Mouse (Mus musculus) myocyte (in vitro differentiated cells): Measurements from ENCODE around the gene Gpr183. TPM values are rescaled to one million over a fixed set of nuclear protein-coding genes. Genes with fewer than 3 reads are reported as not detected.

ENCODE experiments used
- H3K27me3 ChIP-seq: one replicate; pipeline ENCODE4 v1.6.1; 2011; ENCODE audit not compliant: control insufficient read depth, insufficient read depth, insufficient read length
- H3K36me3 ChIP-seq: one replicate; pipeline ENCODE4 v1.6.1; 2011; ENCODE audit not compliant: control insufficient read depth, insufficient read depth
- H3K4me2 ChIP-seq: one replicate; pipeline ENCODE4 v1.6.1; 2011; ENCODE audit warnings: low read depth, control low read depth
- H3K4me3 ChIP-seq: one replicate; pipeline ENCODE4 v1.5.1; 2011; ENCODE audit warnings: mild to moderate bottlenecking, control low read depth, moderate library complexity
- H3K79me2 ChIP-seq: one replicate; pipeline ENCODE4 v1.6.1; 2011; ENCODE audit not compliant: control insufficient read depth, insufficient read depth
- H3ac ChIP-seq: one replicate; pipeline ENCODE4 v1.6.1; 2011; ENCODE audit not compliant: control insufficient read depth, insufficient read length
- CEBPB ChIP-seq: IDR thresholded peaks from 2 replicates; pipeline ENCODE4 v1.6.1; 2011; ENCODE audit warnings: mild to moderate bottlenecking, moderate library complexity; ENCODE audit not compliant: poor library complexity, insufficient read depth, severe bottlenecking
- E2F4 ChIP-seq: IDR thresholded peaks from one replicate; pipeline ENCODE4 v1.6.1; 2011; ENCODE audit warnings: mild to moderate bottlenecking, control low read depth, moderate library complexity; ENCODE audit not compliant: insufficient read depth
- MAX ChIP-seq: IDR thresholded peaks from one replicate; pipeline ENCODE4 v1.6.1; 2011; ENCODE audit warnings: low read depth, mild to moderate bottlenecking, control low read depth
- MYOD1 ChIP-seq, 3 experiments: IDR thresholded peaks; one replicate each; pipeline ENCODE4 v1.6.1; 2011; ENCODE audit warnings: control low read depth in 2 of 3, low read depth in 2 of 3, mild to moderate bottlenecking in 2 of 3, moderate library complexity in 1 of 3; ENCODE audit not compliant: insufficient read length in 2 of 3, control insufficient read depth in 1 of 3
- MYOG ChIP-seq, 3 experiments: IDR thresholded peaks; one replicate each; pipeline ENCODE4 v1.6.1; 2011; ENCODE audit warnings: control low read depth in 2 of 3, low read depth in 2 of 3, mild to moderate bottlenecking in 2 of 3; ENCODE audit not compliant: insufficient read length in 2 of 3, control insufficient read depth in 1 of 3, insufficient read depth in 1 of 3
- POLR2A ChIP-seq: IDR thresholded peaks from one replicate; pipeline ENCODE4 v1.6.1; 2011; ENCODE audit warnings: low read depth, mild to moderate bottlenecking, control low read depth, moderate library complexity; ENCODE audit not compliant: insufficient read length
- POLR2AphosphoS2 ChIP-seq: IDR thresholded peaks from one replicate; pipeline ENCODE4 v1.6.1; 2011; ENCODE audit warnings: low read depth, control low read depth; ENCODE audit not compliant: insufficient read length
- REST ChIP-seq: IDR thresholded peaks from one replicate; pipeline ENCODE4 v1.6.1; 2011; ENCODE audit warnings: mild to moderate bottlenecking, control low read depth, moderate library complexity; ENCODE audit not compliant: insufficient read depth, insufficient read length
- SRF ChIP-seq: IDR thresholded peaks from one replicate; pipeline ENCODE4 v1.6.1; 2011; ENCODE audit warnings: low read depth; ENCODE audit not compliant: control insufficient read depth, insufficient read length
- TCF12 ChIP-seq: IDR thresholded peaks from one replicate; pipeline ENCODE4 v1.6.1; 2011; ENCODE audit warnings: mild to moderate bottlenecking, control low read depth; ENCODE audit not compliant: poor library complexity, insufficient read depth, severe bottlenecking
- TCF3 ChIP-seq: IDR thresholded peaks from one replicate; pipeline ENCODE4 v1.6.1; 2011; ENCODE audit warnings: low read depth, control low read depth; ENCODE audit not compliant: insufficient read length
- USF1 ChIP-seq: IDR thresholded peaks from one replicate; pipeline ENCODE4 v1.6.1; 2011; ENCODE audit warnings: low read depth, mild to moderate bottlenecking, control low read depth, moderate library complexity
- polyA plus RNA-seq: library from polyadenylated mRNA; unstranded; fragments of >200 nt; fragmentation: generic; extraction: Trizol; gene quantifications from one replicate; pipeline ENCODE4 v1.2.1, GENCODE M21; 2012; ENCODE audit warnings: missing spikeins

Gene Gpr183
- polyA plus RNA-seq, 1 experiment, result 0.02 TPM

DNA sequence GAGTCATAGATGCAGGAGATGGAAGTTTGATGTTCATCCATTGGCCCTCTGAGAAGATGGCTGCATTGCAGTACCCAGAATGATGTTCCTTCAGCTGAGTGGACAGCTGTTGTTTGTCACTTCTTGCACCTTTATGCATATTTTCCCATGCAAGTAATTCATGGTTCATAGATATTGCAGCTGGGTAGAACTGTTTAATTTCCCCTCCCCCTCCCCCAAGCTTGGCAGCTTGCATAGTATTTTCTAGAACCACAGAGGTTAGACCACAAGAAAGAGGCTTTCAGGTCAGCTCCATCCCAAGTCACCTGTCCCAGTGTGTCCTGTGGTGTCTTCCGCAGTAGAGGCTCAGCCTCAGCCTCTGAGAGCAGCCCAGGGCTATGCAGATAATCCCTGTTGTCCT, 5.4 kb upstream of the Gpr183 start:
- Histone ChIP-seq H3K36me3 (no peaks in the 10 kb centered on the region), H3K4me2 (no peak overlapping the region), H3K27me3 (no peaks in the 10 kb centered on the region), H3ac (no peak overlapping the region), H3K4me3 (no peak overlapping the region), H3K79me2 (no peaks in the 10 kb centered on the region)
- TF ChIP-seq TCF12 (no peak), E2F4 (no peak), POLR2A (no peak), CEBPB (no peak), TCF3 (no peak), USF1 (no peak), MAX (no peak), MYOG (IDR thresholded peaks at IDR 0.05; ENCODE audit: control insufficient read depth in 1 of 3, insufficient read depth in 1 of 3, insufficient read length in 2 of 3, low read depth in 2 of 3) (no peak), POLR2AphosphoS2 (no peak), SRF (no peak), REST (no peak), MYOD1 (IDR thresholded peaks at IDR 0.05; ENCODE audit: control insufficient read depth in 1 of 3, insufficient read length in 2 of 3, low read depth in 2 of 3) (no peak)

DNA sequence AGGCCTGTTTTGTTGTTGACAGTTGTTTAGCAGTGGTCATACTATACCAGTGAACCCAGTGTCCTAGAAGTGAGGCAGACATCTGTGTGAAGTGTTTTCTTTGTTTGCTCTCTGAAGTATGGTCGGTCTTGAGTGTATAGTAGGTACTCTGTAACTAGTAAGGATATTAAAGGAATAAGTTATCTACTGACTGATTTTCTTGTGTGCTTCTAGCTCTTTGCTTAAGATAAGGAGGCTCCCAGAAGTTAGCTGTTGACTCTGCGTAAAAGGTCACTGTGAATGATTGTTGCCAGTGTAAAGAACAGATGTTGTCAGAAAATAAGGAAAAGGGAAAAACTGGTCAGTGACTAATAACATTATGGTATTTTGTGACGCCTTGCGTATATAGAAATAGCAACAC, 2.1 kb upstream of the Gpr183 start:
- no peak overlapping the region for H3K4me3 ChIP-seq
- no peak overlapping the region for H3ac ChIP-seq
- H3K36me3 ChIP-seq, result no peaks in the 10 kb centered on the region
- H3K79me2 ChIP-seq, result no peaks in the 10 kb centered on the region
- H3K27me3 ChIP-seq, result no peaks in the 10 kb centered on the region
- no peak overlapping the region for H3K4me2 ChIP-seq
- TF ChIP-seq E2F4 (no peak), USF1 (no peak), MYOG (IDR thresholded peaks at IDR 0.05; ENCODE audit: control insufficient read depth in 1 of 3, insufficient read depth in 1 of 3, insufficient read length in 2 of 3, low read depth in 2 of 3) (no peak), TCF3 (no peak), TCF12 (no peak), SRF (no peak), MYOD1 (IDR thresholded peaks at IDR 0.05; ENCODE audit: control insufficient read depth in 1 of 3, insufficient read length in 2 of 3, low read depth in 2 of 3) (no peak)

DNA sequence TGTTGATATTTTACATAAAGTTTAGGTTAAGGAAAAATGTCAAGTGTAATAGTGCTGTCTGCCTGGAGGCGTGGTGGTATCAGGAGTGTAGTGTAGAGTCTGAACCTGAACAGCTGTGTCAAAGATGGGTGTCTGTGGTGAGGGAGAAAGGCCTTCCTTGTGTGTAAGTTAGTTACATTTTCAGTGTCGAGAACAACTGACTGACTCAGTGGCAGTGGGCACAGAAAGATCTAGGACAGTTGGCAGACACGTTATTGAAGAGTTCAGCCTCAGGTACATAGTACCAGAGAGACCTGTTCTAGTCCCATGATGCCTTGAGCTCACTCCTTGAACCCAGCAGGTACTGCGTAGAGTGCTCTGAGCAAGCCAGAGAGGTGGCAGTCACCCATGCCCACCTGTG, 466 bp upstream of the Gpr183 start:
- H3K4me2 ChIP-seq, result no peak overlapping the region
- no peak overlapping the region for H3K4me3 ChIP-seq
- TF ChIP-seq USF1, result no peak
- no peak for TF ChIP-seq MYOD1 (IDR thresholded peaks at IDR 0.05; ENCODE audit: control insufficient read depth in 1 of 3, insufficient read length in 2 of 3, low read depth in 2 of 3)
- TF ChIP-seq TCF3, result no peak
- TF ChIP-seq SRF, result no peak
- no peak for TF ChIP-seq POLR2A
- no peak for TF ChIP-seq E2F4
- no peak for TF ChIP-seq MYOG (IDR thresholded peaks at IDR 0.05; ENCODE audit: control insufficient read depth in 1 of 3, insufficient read depth in 1 of 3, insufficient read length in 2 of 3, low read depth in 2 of 3)
- TF ChIP-seq MAX, result no peak
- no peak for TF ChIP-seq REST
- no peak for TF ChIP-seq CEBPB
- TF ChIP-seq POLR2AphosphoS2, result no peak
- no peaks in the 10 kb centered on the region for H3K36me3 ChIP-seq
- H3ac ChIP-seq, result no peak overlapping the region
- no peaks in the 10 kb centered on the region for H3K79me2 ChIP-seq
- no peaks in the 10 kb centered on the region for H3K27me3 ChIP-seq

- H3K27me3 ChIP-seq, result no peaks in the 10 kb centered on the region
- H3ac ChIP-seq, result no peak overlapping the region
- no peak for TF ChIP-seq MYOD1 (IDR thresholded peaks at IDR 0.05; ENCODE audit: control insufficient read depth in 1 of 3, insufficient read length in 2 of 3, low read depth in 2 of 3)
- TF ChIP-seq CEBPB, result no peak
- TF ChIP-seq MYOG (IDR thresholded peaks at IDR 0.05; ENCODE audit: control insufficient read depth in 1 of 3, insufficient read depth in 1 of 3, insufficient read length in 2 of 3, low read depth in 2 of 3), result no peak
- no peak for TF ChIP-seq POLR2A
- no peak for TF ChIP-seq POLR2AphosphoS2
- TF ChIP-seq E2F4, result no peak
- no peak for TF ChIP-seq USF1
- TF ChIP-seq MAX, result no peak
- TF ChIP-seq SRF, result no peak
- TF ChIP-seq REST, result no peak
- TF ChIP-seq TCF3, result no peak
- no peak for TF ChIP-seq TCF12
- H3K79me2 ChIP-seq, result no peaks in the 10 kb centered on the region
- no peak overlapping the region for H3K4me3 ChIP-seq
- H3K36me3 ChIP-seq, result no peaks in the 10 kb centered on the region
- H3K4me2 ChIP-seq, result no peak overlapping the region
These were observed 1.1 kb downstream of the Gpr183 start for GRCm38 (mm10) chr14:121963942-121964335.

DNA sequence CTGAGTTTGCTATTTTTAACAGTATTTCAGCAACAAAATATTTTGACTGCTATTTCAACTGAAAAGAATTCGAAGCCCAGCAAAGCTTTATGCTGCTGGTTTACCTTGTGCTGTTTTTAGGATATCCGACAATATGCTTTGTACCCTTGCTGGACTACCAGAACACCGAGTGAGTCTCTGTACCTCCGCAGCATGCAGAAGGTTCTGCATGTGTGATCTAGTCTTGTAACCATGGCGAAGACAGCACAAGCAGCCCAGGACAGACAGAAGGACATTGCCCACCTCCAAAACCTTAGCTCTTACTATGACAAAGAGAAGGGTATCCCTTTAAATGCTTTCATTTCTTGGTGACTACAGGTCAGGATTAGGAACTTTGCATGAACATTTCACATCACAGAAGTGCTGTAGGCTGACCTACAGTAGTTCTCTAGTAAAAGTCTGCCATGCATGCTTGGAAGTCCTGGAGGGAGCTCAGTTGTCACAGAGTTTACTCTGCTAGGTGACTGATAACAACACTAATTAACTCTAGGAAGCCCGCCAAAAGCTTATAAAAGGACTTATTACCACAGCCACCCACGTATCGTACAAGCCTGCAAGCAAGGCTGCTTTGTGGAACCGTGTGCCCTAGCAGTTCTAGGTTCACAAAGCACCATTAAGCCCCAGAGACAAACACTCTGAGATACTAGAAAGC, 1.6 kb downstream of the Gpr183 start:
- H3ac ChIP-seq, result no peak overlapping the region
- H3K79me2 ChIP-seq, result no peaks in the 10 kb centered on the region
- H3K4me3 ChIP-seq, result no peak overlapping the region
- no peaks in the 10 kb centered on the region for H3K27me3 ChIP-seq
- no peaks in the 10 kb centered on the region for H3K36me3 ChIP-seq
- no peak overlapping the region for H3K4me2 ChIP-seq
- TF ChIP-seq E2F4, result no peak
- TF ChIP-seq TCF3, result no peak
- TF ChIP-seq MAX, result no peak
- TF ChIP-seq USF1, result no peak
- no peak for TF ChIP-seq TCF12
- no peak for TF ChIP-seq POLR2A
- no peak for TF ChIP-seq REST
- no peak for TF ChIP-seq MYOD1 (IDR thresholded peaks at IDR 0.05; ENCODE audit: control insufficient read depth in 1 of 3, insufficient read length in 2 of 3, low read depth in 2 of 3)
- no peak for TF ChIP-seq POLR2AphosphoS2
- TF ChIP-seq SRF, result no peak
- no peak for TF ChIP-seq CEBPB
- no peak for TF ChIP-seq MYOG (IDR thresholded peaks at IDR 0.05; ENCODE audit: control insufficient read depth in 1 of 3, insufficient read depth in 1 of 3, insufficient read length in 2 of 3, low read depth in 2 of 3)
